Mouse (Mus musculus) testis, adult 2 months (tissue): ENCODE data around the gene Nsrp1.

Experiments used
- CTCF ChIP-seq: fragments of 200-500 bp; IDR thresholded peaks from 2 replicates; pipeline ENCODE4 v1.5.1; 2012; ENCODE audit warnings: low read depth, mild to moderate bottlenecking, inconsistent platforms, low read length, moderate library complexity; ENCODE audit not compliant: control insufficient read depth, insufficient read depth, insufficient replicate concordance
- POLR2A ChIP-seq: fragments of 200-500 bp; IDR thresholded peaks from 2 replicates; pipeline ENCODE4 v1.6.1; 2012; ENCODE audit warnings: low read depth, mild to moderate bottlenecking, inconsistent platforms, low read length, moderate library complexity; ENCODE audit not compliant: control insufficient read depth

GRCm38 (mm10) chr11:77063406-77063805, 14.8 kb downstream of the Nsrp1 start:
- TF ChIP-seq CTCF (no peak), POLR2A (no peak)
